Mouse (Mus musculus) Muller cell, postnatal 12 days (primary cell): ENCODE measurements around the gene Ggta1.

ENCODE experiments used
- DNase-seq: peaks from one replicate; pipeline ENCODE4 v3.0.0-alpha.2; 2015; ENCODE audit errors: inconsistent ontology term

Ggta1 gene

DNA sequence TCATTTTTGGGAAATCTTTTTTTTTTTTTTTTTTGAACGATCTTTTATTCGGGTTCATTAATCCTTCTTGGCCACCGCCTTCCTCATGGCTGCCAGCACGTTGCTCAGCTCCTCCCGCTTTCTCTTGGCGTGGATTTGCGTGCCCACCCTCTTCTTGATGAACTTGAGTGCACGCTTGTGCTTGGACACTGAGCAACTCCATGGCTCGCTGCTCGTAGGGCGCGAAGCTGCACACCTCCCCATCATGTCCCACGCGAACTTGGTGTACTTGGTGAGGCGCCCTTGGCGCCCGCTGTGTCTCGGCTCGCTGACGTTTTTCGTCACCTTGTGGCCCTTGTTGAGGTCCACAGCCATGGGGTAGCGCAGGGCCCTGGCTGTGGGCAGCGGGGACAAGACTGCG, 28.1 kb upstream of the Ggta1 start:
- no peak for DNase-seq

DNA sequence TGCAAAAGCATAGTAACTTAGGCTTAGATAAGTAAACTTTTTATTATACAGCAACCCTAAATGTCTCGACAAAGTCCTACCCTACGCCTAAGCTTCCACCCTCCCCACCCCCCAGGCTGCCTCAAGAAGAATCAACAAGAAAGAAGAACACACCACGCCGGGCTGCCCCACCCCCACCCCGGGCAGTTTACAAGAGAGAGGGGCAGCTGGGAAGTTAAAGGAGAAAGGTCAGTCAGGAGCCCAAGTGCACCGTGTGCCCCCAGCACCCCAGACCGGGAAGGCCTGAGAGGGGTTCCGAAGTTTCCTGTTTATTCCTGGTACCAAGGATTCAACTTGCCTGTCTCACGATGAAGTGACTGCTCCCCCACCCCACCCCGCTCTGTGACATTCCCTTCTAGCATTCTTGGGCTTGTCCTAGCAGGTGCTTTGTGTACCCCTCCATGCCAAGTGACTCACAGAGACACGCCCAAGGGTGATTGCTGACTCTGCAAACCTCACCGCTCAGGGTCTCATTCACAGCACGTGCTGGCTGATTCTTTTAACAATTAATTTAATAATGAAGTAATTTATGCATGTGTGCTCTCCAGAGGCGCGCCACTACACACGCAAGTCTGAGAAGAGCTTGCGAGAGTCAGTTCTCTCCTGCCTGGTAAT, 27.6 kb upstream of the Ggta1 start:
- peak; percentile 53 for DNase-seq

- DNase-seq = no peak
Observed at GRCm38 (mm10) chr2:35487700-35488099, 24.7 kb upstream of the Ggta1 start.

GRCm38 (mm10) chr2:35486981-35487655, 24.1 kb upstream of the Ggta1 start:
- DNase-seq = peak; percentile 40

DNA sequence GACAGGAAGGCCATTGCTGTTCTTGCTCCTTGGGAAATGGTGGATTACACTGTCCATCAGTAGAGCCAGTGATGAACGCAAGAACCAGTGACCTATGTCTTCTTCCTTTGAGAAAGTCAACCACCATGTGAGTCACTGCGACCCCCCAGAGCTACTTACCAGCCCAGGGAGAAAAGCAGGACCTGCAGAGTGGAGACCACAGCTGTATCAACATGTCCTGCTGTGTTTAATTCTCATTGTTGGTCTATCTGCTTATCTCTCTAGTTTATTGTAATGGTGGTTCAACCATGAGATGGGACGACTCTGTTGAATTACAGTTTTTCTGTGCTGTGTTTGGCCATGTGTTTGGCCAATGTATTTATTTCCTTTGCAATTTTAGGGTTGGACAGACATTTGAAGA, 21.1 kb upstream of the Ggta1 start:
- no peak for DNase-seq

DNA sequence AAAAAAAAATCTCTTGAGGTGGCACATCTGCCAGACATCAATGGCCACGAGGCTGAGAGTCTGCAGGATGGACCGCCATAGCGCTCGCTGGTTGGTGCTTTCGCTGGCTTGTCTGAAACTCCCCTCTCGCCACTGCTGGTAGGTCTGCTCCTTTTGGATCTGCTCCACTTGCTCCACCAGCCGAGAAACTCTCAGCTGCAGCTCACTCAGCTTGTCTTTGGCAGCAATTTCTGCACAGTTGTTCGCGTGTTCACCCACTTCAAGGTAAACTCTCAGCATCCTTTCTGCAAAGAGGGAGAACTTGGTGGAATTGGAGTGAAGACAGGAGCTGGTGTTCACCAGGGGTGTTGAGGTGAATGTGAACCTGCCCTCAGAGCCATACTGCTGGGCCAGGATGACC, 20.4 kb upstream of the Ggta1 start:
- DNase-seq = no peak

GRCm38 (mm10) chr2:35481322-35481990, 18.4 kb upstream of the Ggta1 start:
- no peak for DNase-seq

DNA sequence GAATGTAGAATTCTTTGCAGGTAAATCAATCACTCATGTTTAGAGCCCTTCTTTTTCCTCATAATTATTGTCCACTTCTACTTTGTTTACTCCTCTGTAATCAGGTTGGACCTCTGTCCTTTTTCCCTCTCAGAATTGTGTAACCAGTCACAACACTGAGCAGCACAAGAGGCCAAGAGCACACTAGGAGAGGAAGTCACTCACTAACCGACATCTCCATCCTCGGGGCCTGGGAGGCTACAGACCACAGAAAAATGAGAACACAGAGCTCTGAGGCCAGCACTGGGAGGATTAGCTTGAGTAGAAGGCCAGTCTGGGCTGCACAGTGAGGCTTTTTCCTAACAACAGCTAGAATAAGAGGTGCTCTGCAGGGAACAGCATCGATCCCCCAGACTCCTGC, 17.0 kb upstream of the Ggta1 start:
- DNase-seq = no peak

- DNase-seq = no peak
Observed at GRCm38 (mm10) chr2:35478812-35479122, 15.7 kb upstream of the Ggta1 start.

DNA sequence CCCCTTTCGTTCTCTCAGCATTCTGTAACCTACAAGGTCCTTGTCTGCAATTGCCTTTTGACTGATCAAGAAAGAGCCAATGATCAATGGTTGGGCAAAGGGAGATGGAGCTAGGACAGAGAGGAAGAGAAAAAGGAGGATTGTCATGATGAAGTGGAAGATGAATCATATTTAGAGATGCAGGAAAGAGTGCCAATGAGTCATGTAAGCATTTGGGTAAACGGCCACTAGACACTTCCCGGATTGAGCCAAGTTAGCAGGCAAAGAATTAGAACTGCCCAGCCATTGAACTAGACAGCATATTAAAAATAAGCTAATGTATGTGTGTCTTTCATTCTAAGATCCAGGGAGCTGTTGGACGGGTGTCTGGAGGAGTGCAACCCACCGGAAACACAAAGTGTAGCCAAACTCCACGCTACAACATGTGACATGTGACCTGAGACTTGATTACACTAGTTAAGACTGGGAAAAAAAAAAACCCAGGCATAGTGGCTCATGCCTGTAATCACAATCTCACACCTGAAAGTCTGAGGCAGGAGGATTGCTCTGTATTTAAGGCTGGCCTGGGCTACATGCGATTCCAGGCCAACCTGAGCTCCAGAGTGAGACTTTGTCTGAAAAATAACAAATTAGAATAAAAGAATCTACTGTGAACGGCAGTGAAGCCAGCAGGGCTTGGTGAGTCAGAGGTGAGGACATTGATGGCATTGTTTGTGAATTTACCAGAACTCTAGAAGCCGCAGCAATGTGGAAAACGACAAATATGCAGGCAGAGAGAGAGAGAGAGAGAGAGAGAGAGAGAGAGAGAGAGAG, 15.2 kb upstream of the Ggta1 start:
- peak; percentile 92 for DNase-seq

- no peak for DNase-seq
Observed at GRCm38 (mm10) chr2:35477321-35477720, 14.3 kb upstream of the Ggta1 start.

DNA sequence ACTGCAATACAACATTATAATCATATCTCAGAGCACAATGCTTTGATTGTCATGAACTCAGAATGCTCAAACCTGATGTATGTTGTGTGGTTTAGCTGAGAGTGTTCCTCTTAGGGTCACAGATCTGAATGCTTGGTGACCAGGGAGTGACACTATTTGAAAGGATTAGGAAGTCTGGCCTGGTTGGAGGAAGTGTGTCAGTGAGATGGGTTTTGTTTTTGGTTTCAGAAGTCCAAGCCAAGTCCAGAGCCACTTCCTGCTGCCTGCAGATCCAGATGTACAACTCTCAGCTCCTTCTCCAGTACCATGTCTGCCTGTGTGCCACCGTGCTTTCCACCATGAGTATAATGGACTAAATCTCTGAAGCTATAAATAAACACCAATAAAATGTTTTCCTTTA, 11.9 kb upstream of the Ggta1 start:
- DNase-seq = no peak

DNA sequence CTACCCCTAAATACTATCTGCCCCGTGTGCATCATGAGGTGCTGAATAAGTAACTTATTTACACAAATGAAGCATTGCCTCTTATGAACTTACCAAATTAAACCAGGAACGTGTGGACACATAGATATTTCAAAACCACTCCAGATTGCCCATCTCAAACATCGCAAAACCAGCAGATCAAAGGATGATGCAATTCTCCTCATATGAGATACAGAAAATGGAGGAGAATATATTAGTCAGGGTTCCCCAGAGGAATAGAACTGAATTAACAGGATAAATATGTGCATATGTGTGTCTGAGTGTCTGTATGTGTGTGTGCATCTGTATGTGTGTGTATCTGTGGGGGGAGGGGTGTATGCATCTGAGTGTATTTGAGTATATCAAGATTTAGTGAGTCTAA, 6.2 kb upstream of the Ggta1 start:
- no peak for DNase-seq

- no peak for DNase-seq
Observed at GRCm38 (mm10) chr2:35468276-35468675, 5.2 kb upstream of the Ggta1 start.

DNA sequence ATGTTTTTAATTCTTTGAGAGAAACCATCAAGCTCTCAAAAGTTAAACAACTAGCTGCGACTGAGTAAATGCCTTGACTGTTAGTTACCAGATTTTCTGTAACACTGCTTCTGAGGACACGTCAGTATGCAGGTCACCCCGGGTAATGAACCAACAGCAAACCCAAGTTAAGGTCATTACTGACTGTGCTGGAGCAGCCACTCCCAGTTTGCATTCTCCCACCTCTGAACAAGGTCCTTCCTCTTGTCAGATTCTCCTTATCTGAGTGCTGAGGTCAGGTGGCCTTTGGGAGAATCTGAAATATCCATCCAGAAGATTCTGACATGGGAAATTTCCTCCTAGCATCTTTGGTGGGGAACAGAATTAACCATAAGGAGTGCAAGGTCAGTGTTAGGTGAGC, 4.8 kb upstream of the Ggta1 start:
- DNase-seq = no peak

- DNase-seq = no peak
Observed at GRCm38 (mm10) chr2:35465677-35466076, 2.6 kb upstream of the Ggta1 start.

DNA sequence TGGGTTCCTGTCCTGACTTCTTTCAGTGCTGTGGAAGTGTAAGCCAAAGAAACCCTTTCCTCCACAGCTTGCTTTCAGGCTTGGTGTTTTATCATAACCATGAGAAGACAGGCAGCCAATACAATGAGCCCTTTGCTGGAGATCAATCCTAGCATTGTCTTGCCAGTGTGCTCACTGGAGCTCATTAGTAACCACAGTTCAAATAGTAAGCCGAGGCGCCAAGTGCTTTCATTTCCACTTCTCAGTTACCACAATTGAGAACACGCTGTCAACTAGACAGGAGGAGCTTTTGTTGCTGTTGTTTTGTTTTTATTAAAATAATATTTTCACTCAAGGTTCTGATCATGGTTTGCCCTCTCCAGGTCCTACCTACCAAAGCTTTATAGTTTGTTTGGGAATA, 1.5 kb upstream of the Ggta1 start:
- DNase-seq = peak; percentile 72

DNA sequence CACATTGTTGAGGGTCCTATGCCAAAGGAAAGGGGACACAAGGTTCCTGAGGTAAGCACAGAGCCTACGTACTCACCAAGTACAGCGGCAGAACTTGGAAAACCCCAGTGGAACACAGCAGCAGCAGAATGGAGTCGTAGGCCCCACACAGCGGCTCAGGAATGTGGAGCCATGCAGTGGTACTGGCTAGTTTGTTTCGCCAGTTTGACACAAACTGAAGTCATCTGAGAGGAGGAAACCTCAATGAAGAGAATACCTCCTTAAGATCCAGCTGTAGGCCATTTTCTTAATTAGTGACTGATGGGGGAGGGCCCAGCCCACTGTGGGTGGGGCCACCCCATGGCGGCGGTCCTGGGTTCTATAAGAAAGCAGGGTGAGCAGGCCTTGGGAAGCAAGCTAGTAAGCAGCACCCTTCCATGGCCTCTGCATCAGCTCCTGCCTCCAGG, 1.1 kb upstream of the Ggta1 start:
- no peak for DNase-seq

- DNase-seq = no peak
Observed at GRCm38 (mm10) chr2:35463372-35464088, 499 bp upstream of the Ggta1 start.

GRCm38 (mm10) chr2:35461971-35462787, 852 bp downstream of the Ggta1 start:
- DNase-seq = peak; percentile 63
